Mouse (Mus musculus) B cell, adult 62 days (primary cell): ENCODE results near the gene Cphx3. TPM values are rescaled to one million over a fixed set of nuclear protein-coding genes. Genes with fewer than 3 reads are reported as not detected.

Experiments
- total RNA-seq: library from RNA; stranded (reverse); gene quantifications from 4 replicates; pipeline ENCODE4 v1.2.4, GENCODE M21; 2023

Gene Cphx3
- not detected in 4 replicates for total RNA-seq

DNA sequence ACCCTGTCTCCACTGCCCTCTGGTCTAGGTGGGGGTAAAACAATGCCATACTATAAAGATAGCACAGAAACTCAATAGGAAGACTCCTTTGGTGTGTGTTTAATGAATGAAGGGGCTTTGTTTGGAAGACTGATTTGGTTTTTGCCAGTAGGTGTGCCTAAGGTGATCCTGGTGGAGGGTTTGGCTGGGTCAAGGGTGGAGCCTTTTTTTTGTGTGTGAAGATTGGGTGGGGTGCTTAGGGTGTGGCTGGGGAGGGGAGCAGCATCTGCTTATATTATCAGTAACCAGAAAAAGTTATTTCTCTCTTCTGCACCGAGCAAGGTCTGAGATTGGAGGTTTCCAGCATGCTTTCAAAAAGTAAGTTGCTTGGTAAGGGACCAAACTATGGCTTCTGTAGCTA is at the start of gene Cphx3:
Cphx3 (plus strand) TSS at position 301 of the 400 bp plus-strand sequence.

DNA sequence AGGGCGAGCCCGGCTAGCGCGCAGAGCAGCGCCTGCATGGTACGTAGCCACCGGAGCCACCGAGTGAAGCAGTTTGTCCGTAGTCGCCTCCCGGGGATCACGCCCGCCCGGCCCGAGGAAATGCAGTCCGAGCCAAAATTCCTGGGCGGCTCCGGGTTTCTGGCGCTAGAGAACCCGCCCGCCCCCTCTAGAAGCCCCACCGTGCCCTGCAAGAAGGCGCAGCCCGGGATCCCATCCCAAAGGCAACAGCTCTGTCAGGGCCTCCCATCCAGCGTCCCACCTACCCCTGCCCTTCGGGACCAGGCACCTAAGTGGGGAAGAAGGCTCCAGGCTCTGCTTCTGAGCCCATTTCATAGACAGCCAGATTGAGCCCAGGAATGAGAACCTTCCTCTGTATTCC is 39.5 kb upstream of the Cphx3 start, which contains the start of gene Gm9780:
Gm9780 (minus strand) TSS at position 101 of the 400 bp plus-strand sequence.

DNA sequence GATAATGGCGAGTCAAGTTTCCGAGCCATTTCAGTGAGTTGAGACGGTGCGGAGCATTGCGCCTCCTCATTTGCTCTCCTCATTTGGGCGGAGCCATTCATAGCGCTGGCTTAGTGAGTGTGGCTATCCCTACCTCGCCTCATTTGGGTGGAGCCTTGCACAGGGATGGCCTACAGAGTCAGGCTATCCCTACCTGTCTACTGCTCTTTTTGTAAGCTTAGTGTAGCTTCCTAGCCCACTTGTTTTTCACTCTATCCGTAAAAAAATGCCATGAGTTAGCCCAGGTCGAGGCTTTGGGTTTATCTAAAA is 14.8 kb upstream of the Cphx3 start, which contains the start of gene Tmem254c:
Tmem254c (minus strand) TSS at position 31 of the 309 bp plus-strand sequence.

DNA sequence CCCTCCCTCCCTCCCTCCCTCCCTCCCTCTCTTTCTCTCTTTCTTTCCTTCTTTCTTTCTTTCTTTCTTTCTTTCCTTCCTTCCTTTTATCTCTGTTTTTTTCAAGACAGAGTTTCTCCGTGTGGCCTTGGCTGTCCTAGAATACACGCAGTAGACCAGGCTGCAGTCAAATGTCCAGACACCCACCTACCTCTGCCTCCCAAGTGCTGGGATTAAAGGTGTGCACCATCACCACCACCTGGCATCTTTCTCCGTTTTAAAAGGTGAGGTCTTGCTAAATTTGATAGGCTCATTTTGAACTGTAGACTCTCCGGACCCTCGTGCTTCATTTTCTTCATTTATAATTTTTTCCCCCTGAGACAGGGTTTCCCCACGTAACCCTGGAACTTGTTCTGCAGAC is 881 bp upstream of the Cphx3 start, which contains the start of gene Cphx2:
Cphx2 (plus strand) TSS at position 301 of the 400 bp plus-strand sequence.

DNA sequence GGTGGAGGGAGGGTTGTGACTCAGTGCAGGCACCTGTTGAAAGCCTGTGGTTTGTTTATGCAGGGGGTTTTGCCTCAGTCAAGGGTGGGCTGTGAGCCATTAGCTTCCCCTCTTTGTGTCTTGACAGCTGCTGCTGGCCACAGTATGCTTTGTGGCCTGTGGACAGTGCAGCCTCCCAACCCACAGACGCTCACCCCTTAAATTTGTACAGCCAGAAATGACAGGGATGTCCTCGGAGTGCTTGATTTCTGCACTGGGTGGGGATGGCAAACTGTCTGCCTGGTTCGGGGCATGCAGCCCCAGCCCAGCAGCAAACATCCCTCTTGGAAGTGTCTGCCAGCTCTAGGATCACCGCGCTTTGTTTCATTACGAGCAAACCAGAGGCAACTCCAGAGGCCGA is 36.1 kb downstream of the Cphx3 start, which contains the start of gene Duxbl2:
Duxbl2 (plus strand) TSS at position 200 of the 400 bp plus-strand sequence.

DNA sequence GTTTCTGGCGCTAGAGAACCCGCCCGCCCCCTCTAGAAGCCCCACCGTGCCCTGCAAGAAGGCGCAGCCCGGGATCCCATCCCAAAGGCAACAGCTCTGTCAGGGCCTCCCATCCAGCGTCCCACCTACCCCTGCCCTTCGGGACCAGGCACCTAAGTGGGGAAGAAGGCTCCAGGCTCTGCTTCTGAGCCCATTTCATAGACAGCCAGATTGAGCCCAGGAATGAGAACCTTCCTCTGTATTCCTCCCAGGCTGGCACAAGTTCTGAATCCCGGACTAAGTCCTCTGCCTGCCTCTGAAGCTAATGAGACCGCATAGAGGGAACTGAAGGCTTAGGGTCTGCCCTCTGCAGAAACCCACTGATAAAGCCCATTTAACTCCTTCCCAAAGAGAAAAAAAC is 100.3 kb downstream of the Cphx3 start, which contains the start of gene Plac9b:
Plac9b (minus strand) TSS at position 101 of the 400 bp plus-strand sequence.

DNA sequence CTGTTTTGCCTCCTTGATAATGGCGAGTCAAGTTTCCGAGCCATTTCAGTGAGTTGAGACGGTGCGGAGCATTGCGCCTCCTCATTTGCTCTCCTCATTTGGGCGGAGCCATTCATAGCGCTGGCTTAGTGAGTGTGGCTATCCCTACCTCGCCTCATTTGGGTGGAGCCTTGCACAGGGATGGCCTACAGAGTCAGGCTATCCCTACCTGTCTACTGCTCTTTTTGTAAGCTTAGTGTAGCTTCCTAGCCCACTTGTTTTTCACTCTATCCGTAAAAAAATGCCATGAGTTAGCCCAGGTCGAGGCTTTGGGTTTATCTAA is 124.8 kb downstream of the Cphx3 start, which contains the start of gene Tmem254b:
Tmem254b (minus strand) TSS at position 116 of the 322 bp plus-strand sequence.

DNA sequence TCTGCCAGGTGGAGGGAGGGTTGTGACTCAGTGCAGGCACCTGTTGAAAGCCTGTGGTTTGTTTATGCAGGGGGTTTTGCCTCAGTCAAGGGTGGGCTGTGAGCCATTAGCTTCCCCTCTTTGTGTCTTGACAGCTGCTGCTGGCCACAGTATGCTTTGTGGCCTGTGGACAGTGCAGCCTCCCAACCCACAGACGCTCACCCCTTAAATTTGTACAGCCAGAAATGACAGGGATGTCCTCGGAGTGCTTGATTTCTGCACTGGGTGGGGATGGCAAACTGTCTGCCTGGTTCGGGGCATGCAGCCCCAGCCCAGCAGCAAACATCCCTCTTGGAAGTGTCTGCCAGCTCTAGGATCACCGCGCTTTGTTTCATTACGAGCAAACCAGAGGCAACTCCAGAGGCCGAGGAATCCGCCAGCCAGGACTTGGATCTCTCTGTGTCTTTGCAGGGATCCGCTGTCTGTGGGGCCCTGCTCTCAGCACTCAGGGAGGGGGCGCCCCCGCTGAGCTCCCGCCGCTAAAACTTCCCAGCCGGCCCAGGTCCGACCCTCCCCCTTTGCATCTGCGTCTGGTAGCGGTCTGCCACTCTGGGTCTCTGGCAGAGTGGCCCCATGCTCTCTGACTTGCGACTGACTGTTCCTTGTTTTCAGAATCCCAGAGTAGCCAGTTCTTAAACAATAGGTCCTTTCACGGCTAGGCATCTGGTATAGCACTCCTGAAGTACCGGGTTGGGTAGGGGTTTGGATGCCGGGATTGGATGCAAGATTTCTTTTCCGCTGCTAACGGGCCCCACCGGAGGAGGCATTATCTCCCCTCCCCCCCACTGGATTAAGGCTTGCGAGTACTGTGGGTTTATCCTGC is 175.9 kb downstream of the Cphx3 start, which contains the start of gene Duxbl3:
Duxbl3 (plus strand) TSS at position 207 of the 862 bp plus-strand sequence.

Other genes with a start within 250 kb of the Cphx3 start
- gene Anxa11, start 240.1 kb upstream of the Cphx3 start, total RNA-seq: 83.6 to 91.1 TPM (median 88.3 TPM) in 4 replicates
- not detected in 4 replicates for gene Plac9a, start 179.2 kb upstream of the Cphx3 start, total RNA-seq
- gene Tmem254a, start 154.6 kb upstream of the Cphx3 start, total RNA-seq: 4.9 to 7.0 TPM (median 6.6 TPM) in 4 replicates
- not detected in 4 replicates for gene Cphx1, start 144.0 kb upstream of the Cphx3 start, total RNA-seq
- gene Duxbl1, start 103.7 kb upstream of the Cphx3 start, total RNA-seq: not detected in 4 replicates
- gene Gm9780, start 39.6 kb upstream of the Cphx3 start, total RNA-seq: not detected in 4 replicates
- 12.3 to 19.9 TPM (median 17.0 TPM) in 4 replicates for gene Tmem254c, start 14.9 kb upstream of the Cphx3 start, total RNA-seq
- gene Cphx2, start 781 bp upstream of the Cphx3 start, total RNA-seq: not detected in 4 replicates
- not detected in 4 replicates for gene Duxbl2, start 36.1 kb downstream of the Cphx3 start, total RNA-seq
- gene Plac9b, start 100.2 kb downstream of the Cphx3 start, total RNA-seq: not detected in 4 replicates
- 3.6 to 8.0 TPM (median 6.2 TPM) in 4 replicates for gene Tmem254b, start 124.7 kb downstream of the Cphx3 start, total RNA-seq
- not detected in 4 replicates for gene Duxbl3, start 175.7 kb downstream of the Cphx3 start, total RNA-seq